Mouse (Mus musculus) bone marrow, adult 2 months (tissue): Measurements from ENCODE around the gene Snrpd3.

Experiments
- CTCF ChIP-seq: fragments of 200-500 bp; IDR thresholded peaks from 2 replicates; pipeline ENCODE4 v1.5.1; 2011; ENCODE audit warnings: low read length, control low read depth; ENCODE audit not compliant: control insufficient read depth, insufficient read depth
- POLR2A ChIP-seq: fragments of 200-500 bp; IDR thresholded peaks from 2 replicates; pipeline ENCODE4 v1.6.1; 2011; ENCODE audit warnings: low read depth, mild to moderate bottlenecking, control low read depth, low read length, borderline replicate concordance; ENCODE audit not compliant: control insufficient read depth

DNA sequence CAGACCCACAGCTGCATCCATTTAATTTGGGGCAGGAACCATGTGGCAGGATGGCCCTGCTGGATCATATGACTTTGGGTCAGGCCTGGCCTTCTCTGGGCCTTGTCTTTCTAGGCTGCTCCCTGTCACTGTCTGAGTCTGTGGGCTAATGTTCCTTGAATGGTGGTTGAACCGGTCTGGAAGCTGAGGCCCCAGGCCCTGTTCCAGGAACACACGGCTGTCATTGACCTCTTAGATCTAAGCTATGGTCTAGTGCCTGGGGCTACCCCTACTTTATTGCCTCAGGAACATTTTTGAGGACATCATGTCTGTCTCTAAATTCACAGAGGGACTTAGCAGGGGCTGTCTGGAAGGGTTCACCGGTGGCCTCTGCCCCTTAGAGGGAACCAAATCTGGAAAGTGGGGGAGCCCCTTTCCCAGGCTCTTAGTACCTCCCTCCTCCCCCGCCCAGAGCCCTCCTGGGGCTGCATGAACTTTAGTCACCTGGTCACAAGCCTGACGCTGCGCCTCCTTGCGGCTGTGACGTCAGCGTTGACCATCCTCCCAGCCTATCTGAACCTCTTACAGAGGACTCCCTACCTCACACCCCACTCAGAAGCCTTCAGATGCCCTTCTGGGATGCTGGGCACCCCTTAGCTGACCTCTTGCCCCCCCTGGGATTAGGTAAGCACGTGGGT is 53.8 kb downstream of the Snrpd3 start:
- TF ChIP-seq CTCF: no peak
- TF ChIP-seq POLR2A: no peak
